Mouse (Mus musculus): ENCODE data around the gene Cyb561d2. TPM values are rescaled to one million over a fixed set of nuclear protein-coding genes. Genes with fewer than 3 reads are reported as not detected.

Gene Cyb561d2
- polyA plus RNA-seq, 1 experiment from 2014 or later = 24.7 TPM

DNA sequence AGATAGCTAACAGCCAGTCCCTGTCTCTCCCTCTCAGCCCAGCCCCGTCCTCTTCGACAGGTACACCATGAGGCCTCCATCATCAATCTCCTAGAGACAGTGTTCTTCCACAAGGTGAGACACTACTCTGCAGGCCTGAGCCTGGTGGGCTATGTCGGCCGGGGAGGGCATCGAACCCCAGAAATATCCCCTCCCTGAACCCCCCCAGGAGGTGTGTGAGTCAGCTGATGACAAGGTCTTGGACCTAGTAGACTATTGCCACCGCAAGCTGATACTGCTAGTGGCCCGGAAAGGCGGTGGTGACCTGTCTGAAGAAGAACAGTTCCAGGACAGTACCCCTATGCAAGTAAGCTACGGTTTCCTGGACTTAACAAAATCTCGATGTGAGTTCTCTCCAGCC, 6.8 kb upstream of the Cyb561d2 start:
- no peaks in the 10 kb centered on the region for H3K27me3 ChIP-seq (replicated peaks; ENCODE audit: control insufficient read depth, insufficient read depth, low read length)
- WGBS = 88% methylated on average over 10 of the region's 10 CpGs
- H3K36me3 ChIP-seq (ENCODE audit: control insufficient read depth, insufficient read depth, low read length) = peaks cover 16% of the 10 kb centered on the region
- H3K27ac ChIP-seq (replicated peaks; ENCODE audit: low read depth, low read length) = no peak overlapping the region
- H3K9me3 ChIP-seq (ENCODE audit: control insufficient read depth, low read length) = no peaks in the 10 kb centered on the region
- ATAC-seq (ENCODE audit: low read depth) (no peak), DNase-seq (ENCODE audit: low spot score) (no peak)
- no peak overlapping the region for H3K9ac ChIP-seq (ENCODE audit: low read depth, low read length)
- H3K4me3 ChIP-seq (ENCODE audit: low read depth, low read length) = no peak overlapping the region
- no peak overlapping the region for H3K4me2 ChIP-seq (ENCODE audit: low read depth, low read length)
- H3K4me1 ChIP-seq (ENCODE audit: control insufficient read depth, insufficient read depth, low read length) = peaks cover 40% of the 10 kb centered on the region

DNA sequence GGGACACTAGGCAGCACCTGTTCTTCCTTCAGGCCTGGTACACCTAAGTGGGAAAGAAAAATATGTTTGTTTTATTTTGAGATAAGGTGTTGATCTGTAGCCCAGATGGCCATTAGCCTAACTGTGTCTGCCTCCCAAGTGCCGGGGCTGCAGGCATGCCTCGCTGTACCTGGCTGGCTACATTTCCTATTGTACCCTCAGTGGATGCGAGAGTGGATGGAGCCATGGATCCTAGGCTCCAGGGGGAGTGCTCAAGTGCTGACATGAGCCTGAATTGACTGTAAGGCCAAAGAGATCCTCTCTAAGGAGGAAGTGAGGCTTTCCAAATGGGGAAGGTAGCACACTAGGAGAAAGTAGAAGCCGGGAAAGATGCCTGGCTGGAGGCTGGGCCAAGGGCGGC, 6.0 kb upstream of the Cyb561d2 start:
- Histone ChIP-seq H3K9ac (ENCODE audit: low read depth, low read length) (no peak overlapping the region), H3K4me2 (ENCODE audit: low read depth, low read length) (no peak overlapping the region), H3K27me3 (replicated peaks; ENCODE audit: control insufficient read depth, insufficient read depth, low read length) (no peaks in the 10 kb centered on the region), H3K27ac (replicated peaks; ENCODE audit: low read depth, low read length) (no peak overlapping the region), H3K36me3 (ENCODE audit: control insufficient read depth, insufficient read depth, low read length) (peaks cover 16% of the 10 kb centered on the region), H3K4me1 (ENCODE audit: control insufficient read depth, insufficient read depth, low read length) (peaks cover 34% of the 10 kb centered on the region), H3K9me3 (ENCODE audit: control insufficient read depth, low read length) (no peaks in the 10 kb centered on the region), H3K4me3 (ENCODE audit: low read depth, low read length) (no peak overlapping the region)
- 80% methylated on average over 5 of the region's 5 CpGs for WGBS
- ATAC-seq (ENCODE audit: low read depth) (no peak), DNase-seq (ENCODE audit: low spot score) (no peak)

DNA sequence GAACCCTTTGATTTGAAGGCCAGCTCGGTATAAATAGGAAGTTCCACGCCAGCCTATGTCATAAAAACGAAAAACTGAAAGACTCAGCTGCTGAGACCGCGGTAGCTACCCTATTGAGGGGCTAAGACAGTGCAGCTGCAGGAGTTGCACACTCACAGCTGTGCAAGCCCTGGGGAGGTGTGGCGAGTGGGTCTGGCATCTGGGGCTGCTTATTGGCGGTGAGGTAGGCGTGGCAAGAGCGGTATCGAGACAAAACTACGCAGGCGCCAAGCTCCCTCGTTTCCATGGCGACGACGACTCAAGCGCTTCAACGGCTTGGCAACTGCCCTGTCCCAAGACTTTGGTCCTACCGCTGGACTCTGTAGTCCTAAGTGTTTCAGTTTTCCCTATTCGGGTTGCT, 5.0 kb upstream of the Cyb561d2 start, which contains the start of gene Zmynd10:
Gene Zmynd10 (plus strand): TSS at position 273 of the 400 bp plus-strand sequence.
- H3K27ac ChIP-seq (replicated peaks; ENCODE audit: low read depth, low read length) = peak within 1 kb of the TSS; percentile 36; the same call in 1 of the 2 replicates
- peaks cover 16% of the 10 kb centered on the region for H3K36me3 ChIP-seq (ENCODE audit: control insufficient read depth, insufficient read depth, low read length)
- H3K4me3 ChIP-seq (ENCODE audit: low read depth, low read length) = peak within 1 kb of the TSS; percentile 7
- H3K9me3 ChIP-seq (ENCODE audit: control insufficient read depth, low read length) = no peaks in the 10 kb centered on the region
- 2% methylated on average over 20 of the region's 20 CpGs for WGBS
- DNase-seq (ENCODE audit: low spot score) (peak; percentile 96), ATAC-seq (ENCODE audit: low read depth) (peak; percentile 68)
- no peaks in the 10 kb centered on the region for H3K27me3 ChIP-seq (replicated peaks; ENCODE audit: control insufficient read depth, insufficient read depth, low read length)
- peaks cover 34% of the 10 kb centered on the region for H3K4me1 ChIP-seq (ENCODE audit: control insufficient read depth, insufficient read depth, low read length)
- peak within 1 kb of the TSS; percentile 56 for H3K4me2 ChIP-seq (ENCODE audit: low read depth, low read length)
- peak within 1 kb of the TSS; percentile 38 for H3K9ac ChIP-seq (ENCODE audit: low read depth, low read length)

DNA sequence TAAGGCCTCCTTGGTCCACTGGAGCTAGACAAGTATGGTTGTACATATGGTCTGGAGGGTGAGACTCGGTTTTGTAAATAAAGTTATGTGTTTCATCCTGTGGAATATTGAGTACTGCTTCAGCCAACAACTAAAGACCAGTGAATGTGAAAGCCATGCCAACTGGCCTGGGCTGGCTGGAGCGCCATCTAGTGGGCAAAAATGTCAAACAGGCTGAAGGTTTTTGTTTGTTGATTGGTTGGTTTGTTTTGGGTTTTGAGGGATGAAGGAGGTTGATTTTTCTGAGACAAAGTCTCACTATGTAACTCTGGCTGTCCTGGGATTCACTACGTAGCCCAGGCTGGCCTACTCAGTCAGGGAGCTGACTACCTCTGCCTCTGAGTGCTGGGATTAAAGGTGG, 3.6 kb upstream of the Cyb561d2 start:
- H3K4me3 ChIP-seq (ENCODE audit: low read depth, low read length) = no peak overlapping the region
- peaks cover 23% of the 10 kb centered on the region for H3K4me1 ChIP-seq (ENCODE audit: control insufficient read depth, insufficient read depth, low read length)
- H3K27ac ChIP-seq (replicated peaks; ENCODE audit: low read depth, low read length) = no peak overlapping the region
- peaks cover 16% of the 10 kb centered on the region for H3K36me3 ChIP-seq (ENCODE audit: control insufficient read depth, insufficient read depth, low read length)
- DNase-seq (ENCODE audit: low spot score) = no peak
- no peak for ATAC-seq (ENCODE audit: low read depth)
- no peak overlapping the region for H3K4me2 ChIP-seq (ENCODE audit: low read depth, low read length)
- 9% methylated on average over 3 of the region's 3 CpGs for WGBS
- H3K9me3 ChIP-seq (ENCODE audit: control insufficient read depth, low read length) = no peaks in the 10 kb centered on the region
- no peak overlapping the region for H3K9ac ChIP-seq (ENCODE audit: low read depth, low read length)
- H3K27me3 ChIP-seq (replicated peaks; ENCODE audit: control insufficient read depth, insufficient read depth, low read length) = no peaks in the 10 kb centered on the region

DNA sequence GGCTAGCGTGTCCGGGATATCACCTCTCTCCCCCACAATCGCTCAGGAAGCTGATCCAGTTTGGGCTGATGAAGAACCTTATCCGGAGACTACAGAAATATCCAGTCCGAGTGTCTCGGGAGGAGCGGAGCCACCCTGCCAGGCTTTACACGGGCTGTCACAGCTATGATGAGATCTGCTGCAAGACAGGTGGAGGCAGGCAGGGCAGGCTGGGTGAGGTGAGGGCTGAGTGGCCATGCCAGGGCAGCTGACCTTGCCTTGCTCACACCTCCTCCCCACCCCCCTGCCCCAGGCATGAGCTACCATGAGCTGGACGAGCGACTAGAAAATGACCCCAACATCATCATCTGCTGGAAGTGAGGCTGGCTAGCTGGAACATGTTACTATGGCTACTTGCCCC, 3.2 kb upstream of the Cyb561d2 start:
- no peak overlapping the region for H3K27ac ChIP-seq (replicated peaks; ENCODE audit: low read depth, low read length)
- DNase-seq (ENCODE audit: low spot score) = no peak
- H3K36me3 ChIP-seq (ENCODE audit: control insufficient read depth, insufficient read depth, low read length) = peaks cover 18% of the 10 kb centered on the region
- no peaks in the 10 kb centered on the region for H3K9me3 ChIP-seq (ENCODE audit: control insufficient read depth, low read length)
- ATAC-seq (ENCODE audit: low read depth) = no peak
- no peaks in the 10 kb centered on the region for H3K27me3 ChIP-seq (replicated peaks; ENCODE audit: control insufficient read depth, insufficient read depth, low read length)
- H3K9ac ChIP-seq (ENCODE audit: low read depth, low read length) = no peak overlapping the region
- H3K4me3 ChIP-seq (ENCODE audit: low read depth, low read length) = no peak overlapping the region
- 79% methylated on average over 10 of the region's 10 CpGs for WGBS
- H3K4me2 ChIP-seq (ENCODE audit: low read depth, low read length) = no peak overlapping the region
- H3K4me1 ChIP-seq (ENCODE audit: control insufficient read depth, insufficient read depth, low read length) = peaks cover 23% of the 10 kb centered on the region

DNA sequence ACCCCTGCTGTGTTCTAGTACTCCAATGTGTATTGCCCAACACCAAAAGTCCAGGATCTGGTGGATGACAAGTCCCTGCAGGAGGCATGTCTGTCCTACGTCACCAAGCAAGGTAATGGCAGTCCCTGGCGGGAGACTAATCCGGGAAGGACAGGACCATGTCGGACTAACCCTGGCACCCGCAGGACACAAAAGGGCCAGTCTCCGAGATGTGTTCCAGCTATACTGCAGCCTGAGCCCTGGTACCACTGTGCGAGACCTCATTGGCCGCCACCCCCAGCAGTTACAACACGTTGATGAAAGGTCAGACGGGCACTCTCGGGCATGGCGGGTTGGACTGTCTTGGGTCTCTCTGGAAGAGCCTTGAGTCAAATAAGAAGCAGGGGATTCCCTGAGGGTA, 2.7 kb upstream of the Cyb561d2 start:
- 94% methylated on average over 12 of the region's 12 CpGs for WGBS
- Histone ChIP-seq H3K4me2 (ENCODE audit: low read depth, low read length) (no peak overlapping the region), H3K9me3 (ENCODE audit: control insufficient read depth, low read length) (no peaks in the 10 kb centered on the region), H3K36me3 (ENCODE audit: control insufficient read depth, insufficient read depth, low read length) (peaks cover 22% of the 10 kb centered on the region), H3K9ac (ENCODE audit: low read depth, low read length) (no peak overlapping the region), H3K4me1 (ENCODE audit: control insufficient read depth, insufficient read depth, low read length) (peaks cover 23% of the 10 kb centered on the region), H3K27me3 (replicated peaks; ENCODE audit: control insufficient read depth, insufficient read depth, low read length) (no peaks in the 10 kb centered on the region), H3K4me3 (ENCODE audit: low read depth, low read length) (no peak overlapping the region), H3K27ac (replicated peaks; ENCODE audit: low read depth, low read length) (no peak overlapping the region)
- ATAC-seq (ENCODE audit: low read depth) = no peak
- no peak for DNase-seq (ENCODE audit: low spot score)

DNA sequence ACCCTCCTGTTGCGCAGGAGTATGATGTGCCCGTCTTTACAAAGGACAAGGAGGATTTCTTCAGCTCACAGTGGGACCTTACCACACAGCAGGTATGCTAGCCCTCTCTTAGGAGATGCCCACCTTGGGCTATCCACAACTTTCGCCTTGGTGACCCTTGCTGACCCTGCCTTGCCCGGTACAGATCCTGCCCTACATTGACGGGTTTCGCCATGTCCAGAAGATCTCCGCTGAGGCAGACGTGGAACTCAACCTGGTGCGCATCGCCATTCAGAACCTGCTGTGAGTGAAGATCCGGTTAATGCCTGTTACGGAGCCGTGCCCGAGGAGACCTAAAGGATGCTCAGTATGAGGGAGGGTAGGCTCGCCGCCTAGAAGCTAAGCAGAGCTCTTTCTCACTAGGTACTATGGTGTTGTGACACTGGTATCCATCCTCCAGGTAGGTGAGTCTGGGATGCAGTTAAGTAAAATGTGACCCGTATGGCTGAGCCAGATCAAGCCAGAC, 2.3 kb upstream of the Cyb561d2 start:
- H3K4me3 ChIP-seq (ENCODE audit: low read depth, low read length) = no peak overlapping the region
- no peak overlapping the region for H3K9ac ChIP-seq (ENCODE audit: low read depth, low read length)
- no peak overlapping the region for H3K4me2 ChIP-seq (ENCODE audit: low read depth, low read length)
- ATAC-seq (ENCODE audit: low read depth) = no peak
- peaks cover 23% of the 10 kb centered on the region for H3K4me1 ChIP-seq (ENCODE audit: control insufficient read depth, insufficient read depth, low read length)
- no peaks in the 10 kb centered on the region for H3K27me3 ChIP-seq (replicated peaks; ENCODE audit: control insufficient read depth, insufficient read depth, low read length)
- 95% methylated on average over 17 of the region's 17 CpGs for WGBS
- H3K9me3 ChIP-seq (ENCODE audit: control insufficient read depth, low read length) = no peaks in the 10 kb centered on the region
- no peak for DNase-seq (ENCODE audit: low spot score)
- H3K27ac ChIP-seq (replicated peaks; ENCODE audit: low read depth, low read length) = no peak overlapping the region
- H3K36me3 ChIP-seq (ENCODE audit: control insufficient read depth, insufficient read depth, low read length) = peaks cover 27% of the 10 kb centered on the region

DNA sequence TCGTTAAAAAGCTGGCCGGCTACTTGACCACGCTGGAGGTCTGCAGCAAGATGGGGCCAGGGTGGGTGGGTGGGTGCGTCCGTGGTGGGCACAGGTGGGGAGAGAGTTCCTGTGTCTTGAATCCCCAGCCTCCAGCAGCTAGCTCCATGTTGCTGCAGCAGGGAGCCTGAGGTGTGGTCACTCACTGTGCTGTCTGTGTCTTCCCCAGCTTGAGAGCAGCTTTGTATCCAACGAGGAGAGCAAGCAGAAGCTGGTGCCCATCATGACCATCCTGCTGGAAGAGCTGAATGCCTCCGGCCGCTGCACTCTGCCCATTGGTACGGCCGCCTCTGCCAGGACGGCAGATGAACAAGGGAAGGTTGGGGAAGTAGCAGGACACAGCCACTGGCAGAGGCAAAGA, 1.3 kb upstream of the Cyb561d2 start:
- no peaks in the 10 kb centered on the region for H3K27me3 ChIP-seq (replicated peaks; ENCODE audit: control insufficient read depth, insufficient read depth, low read length)
- H3K9me3 ChIP-seq (ENCODE audit: control insufficient read depth, low read length) = no peaks in the 10 kb centered on the region

DNA sequence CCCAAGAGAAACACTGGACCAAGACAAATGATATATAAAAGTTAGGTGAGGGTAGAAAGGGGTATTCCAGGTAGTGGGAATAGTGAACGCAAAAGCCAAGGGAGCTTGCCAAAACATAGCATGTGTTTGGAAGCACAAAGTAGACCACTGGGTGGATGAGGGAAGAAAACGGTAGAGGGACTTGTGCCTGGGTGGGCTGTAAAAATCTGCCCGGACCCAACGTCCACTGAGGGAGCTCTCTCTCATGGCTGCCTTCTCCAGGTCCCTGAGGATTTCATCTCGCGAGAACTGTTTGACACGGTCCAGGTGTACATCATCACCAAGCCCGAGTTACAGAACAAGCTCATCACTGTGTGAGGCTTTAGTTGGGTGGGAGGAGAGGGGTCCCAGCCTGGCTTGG, 728 bp upstream of the Cyb561d2 start:
- DNase-seq (ENCODE audit: low spot score) = no peak
- Histone ChIP-seq H3K27me3 (replicated peaks; ENCODE audit: control insufficient read depth, insufficient read depth, low read length) (no peaks in the 10 kb centered on the region), H3K9ac (ENCODE audit: low read depth, low read length) (peak overlapping the region; percentile 72), H3K36me3 (ENCODE audit: control insufficient read depth, insufficient read depth, low read length) (peaks cover 42% of the 10 kb centered on the region), H3K9me3 (ENCODE audit: control insufficient read depth, low read length) (no peaks in the 10 kb centered on the region), H3K4me3 (ENCODE audit: low read depth, low read length) (peak overlapping the region; percentile 71), H3K4me1 (ENCODE audit: control insufficient read depth, insufficient read depth, low read length) (peaks cover 23% of the 10 kb centered on the region), H3K4me2 (ENCODE audit: low read depth, low read length) (peak overlapping the region; percentile 92), H3K27ac (replicated peaks; ENCODE audit: low read depth, low read length) (no peak overlapping the region)
- no peak for ATAC-seq (ENCODE audit: low read depth)
- WGBS = 40% methylated on average over 8 of the region's 8 CpGs

More for the DNA sequence above, 1.3 kb upstream of the Cyb561d2 start:
- DNase-seq (ENCODE audit: low spot score) (no peak), ATAC-seq (ENCODE audit: low read depth) (no peak)
- Histone ChIP-seq H3K9ac (ENCODE audit: low read depth, low read length) (no peak overlapping the region), H3K36me3 (ENCODE audit: control insufficient read depth, insufficient read depth, low read length) (peaks cover 37% of the 10 kb centered on the region), H3K4me3 (ENCODE audit: low read depth, low read length) (no peak overlapping the region), H3K4me2 (ENCODE audit: low read depth, low read length) (no peak overlapping the region), H3K4me1 (ENCODE audit: control insufficient read depth, insufficient read depth, low read length) (peaks cover 23% of the 10 kb centered on the region), H3K27ac (replicated peaks; ENCODE audit: low read depth, low read length) (no peak overlapping the region)
- 89% methylated on average over 11 of the region's 11 CpGs for WGBS
